Mouse (Mus musculus): Measurements from ENCODE around the gene F2rl1.
"Not testable (repeated sequence)": the region's sequence is repeated elsewhere in the genome, so short reads cannot be mapped to it uniquely, and the experiment has no call there.

The F2rl1 gene

GRCm38 (mm10) chr13:95533121-95533520 is 8.1 kb upstream of the F2rl1 start:
- not testable (repeated sequence) for DNase-seq

- peak; percentile 64 to 82 for DNase-seq
These were observed 6.4 kb upstream of the F2rl1 start for GRCm38 (mm10) chr13:95531273-95532045.

GRCm38 (mm10) chr13:95529246-95529645 is 4.2 kb upstream of the F2rl1 start:
- DNase-seq, result no peak

GRCm38 (mm10) chr13:95524424-95524673 is 678 bp downstream of the F2rl1 start:
- DNase-seq, result no peak

- peak; percentile 87 to 91 for DNase-seq
These were observed 1.2 kb downstream of the F2rl1 start for GRCm38 (mm10) chr13:95523659-95524423.

DNA sequence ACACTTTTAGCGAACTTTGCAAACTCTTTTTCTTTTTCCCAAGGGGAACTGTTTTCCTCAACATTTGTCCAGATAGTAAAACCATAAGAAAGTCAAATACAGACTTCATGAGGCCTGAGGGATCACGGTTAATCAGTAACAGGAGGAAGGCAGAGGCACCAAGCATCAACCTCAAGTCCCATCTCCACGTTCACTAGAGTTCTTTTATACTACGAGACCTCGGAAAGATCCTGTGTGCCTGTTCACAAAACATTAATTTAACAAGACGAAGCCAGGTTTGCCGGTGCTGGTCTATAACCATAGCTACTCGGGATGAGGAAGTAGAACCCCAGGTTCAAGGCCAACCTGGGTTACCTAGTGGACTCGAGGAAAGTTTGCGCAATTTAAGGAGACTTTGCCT is 2.9 kb downstream of the F2rl1 start:
- peak in 1 of 2 experiments; percentile 34 for DNase-seq

DNA sequence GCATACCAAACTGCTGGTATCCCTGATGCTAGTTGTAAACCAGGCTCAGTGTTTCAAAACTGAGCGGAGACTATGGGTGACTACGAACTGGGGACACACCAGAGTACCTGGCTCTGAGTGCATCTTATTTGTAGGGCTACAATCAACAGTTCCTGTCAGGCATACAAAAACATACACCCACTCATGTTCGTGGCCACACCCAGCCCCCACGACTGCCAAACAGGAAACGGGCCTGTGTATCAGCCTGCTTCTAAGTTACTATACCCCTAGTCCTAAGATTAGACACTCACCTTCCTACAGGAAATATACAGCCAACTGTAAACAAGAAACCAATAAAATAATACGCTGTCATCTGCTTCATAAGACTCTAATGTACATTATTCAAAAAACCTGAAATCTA is 4.0 kb downstream of the F2rl1 start:
- no peak for DNase-seq

DNA sequence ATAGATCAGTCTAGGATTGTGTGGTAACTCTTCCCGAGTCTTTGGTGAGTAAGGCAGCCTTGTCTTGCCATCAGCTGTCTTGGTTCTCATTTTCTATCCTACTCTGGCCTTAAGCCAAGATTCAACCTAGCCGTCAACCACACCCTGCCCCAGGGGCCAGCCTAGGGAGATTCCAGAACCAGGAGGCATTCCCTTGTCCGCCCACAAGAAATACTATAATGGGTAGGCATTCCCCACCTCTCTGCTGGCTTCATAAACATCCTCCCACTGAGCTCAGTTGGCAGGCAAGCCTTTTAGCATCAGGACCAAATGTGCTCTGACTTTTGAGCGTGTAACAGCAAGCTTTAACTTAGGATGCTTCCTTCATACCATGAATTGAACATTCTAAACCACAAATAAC is 10.3 kb downstream of the F2rl1 start:
- peak in 1 of 2 experiments; percentile 24 for DNase-seq

DNA sequence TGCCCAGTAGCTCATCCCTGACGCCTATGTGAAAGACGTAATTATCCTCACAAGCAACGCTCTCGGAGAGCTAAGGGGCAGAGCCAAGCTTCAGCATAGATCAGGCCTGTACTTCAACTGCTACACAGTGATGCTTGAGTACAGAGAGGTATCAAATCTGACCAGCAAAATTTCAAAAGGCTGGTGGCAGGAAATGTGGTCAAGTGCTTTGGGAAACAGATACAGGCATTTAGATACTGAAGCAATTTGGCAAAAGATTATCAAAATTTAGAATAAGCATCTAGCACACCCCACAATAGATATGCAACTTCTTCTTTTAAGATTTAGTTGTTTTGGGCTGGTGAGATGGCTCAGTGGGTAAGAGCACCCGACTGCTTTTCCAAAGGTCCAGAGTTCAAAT is 15.0 kb downstream of the F2rl1 start:
- DNase-seq, result no peak

DNA sequence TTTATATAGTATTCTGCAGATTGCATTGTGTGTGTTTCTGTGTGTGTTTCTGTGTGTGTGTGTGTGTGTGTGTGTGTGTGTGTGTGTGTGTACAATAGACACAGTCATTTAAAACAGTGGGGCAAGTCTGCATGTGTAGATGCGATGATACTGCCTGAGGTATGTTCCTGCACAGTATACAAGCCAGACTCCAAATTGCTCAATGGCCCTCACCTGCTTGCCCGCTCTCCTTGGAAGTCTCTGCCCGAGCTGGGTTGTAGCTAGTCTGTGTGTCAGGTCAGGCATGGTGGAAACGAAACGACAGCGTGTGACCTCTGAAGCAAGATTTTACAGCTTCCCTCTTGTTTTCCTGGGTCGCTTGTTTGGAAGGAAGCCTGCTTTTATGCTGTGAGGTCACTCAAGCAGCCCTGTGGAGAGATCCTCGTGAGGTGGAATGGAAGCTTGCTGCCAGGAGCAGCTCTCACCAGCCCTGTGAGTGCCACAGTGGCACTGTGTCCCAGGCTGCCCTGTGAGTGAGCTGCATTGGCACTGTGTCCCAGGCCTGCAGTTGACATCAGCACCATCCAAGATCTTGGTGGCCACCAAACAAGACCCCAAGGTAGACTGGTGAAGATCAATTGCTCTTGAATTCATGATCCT is 21.6 kb downstream of the F2rl1 start:
- DNase-seq, result no peak

DNA sequence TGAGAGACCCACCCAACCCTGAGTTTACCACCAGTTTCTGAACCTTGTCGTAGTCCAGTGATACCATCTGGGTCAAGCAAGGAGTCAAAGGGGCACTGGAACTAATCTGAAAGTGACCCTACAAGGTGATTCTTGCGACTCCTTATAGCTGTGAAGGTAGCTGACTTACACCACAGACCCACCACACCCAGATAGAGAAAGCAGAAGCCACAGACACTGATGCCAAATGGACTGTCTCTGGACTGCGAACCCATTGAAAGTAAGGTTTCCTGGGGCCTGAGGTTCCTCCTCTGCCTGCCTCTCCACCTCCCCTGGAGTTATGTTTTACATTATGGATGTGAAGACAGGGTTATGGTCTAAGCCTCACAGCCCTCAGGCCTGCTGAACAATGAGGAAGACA is 28.4 kb downstream of the F2rl1 start:
- no peak for DNase-seq

DNA sequence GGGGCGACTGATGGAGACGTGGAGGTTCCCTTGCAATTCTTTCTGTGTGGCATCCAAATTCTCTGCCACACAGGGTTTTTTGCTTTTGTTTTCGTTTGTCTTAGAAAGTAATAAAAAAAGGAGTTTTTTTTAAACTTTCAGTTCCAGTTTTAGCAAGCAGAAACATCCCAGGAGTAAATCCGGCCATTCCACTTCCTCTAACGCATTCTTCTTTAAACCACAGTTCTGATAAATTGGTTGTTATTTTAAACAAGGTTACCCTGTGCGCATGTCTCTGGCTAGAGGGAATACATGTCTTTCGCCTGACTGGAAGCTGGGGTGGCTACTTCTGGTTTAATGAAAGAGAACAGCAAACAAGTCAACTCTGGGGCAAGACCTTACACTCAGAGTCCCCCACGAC is 30.2 kb downstream of the F2rl1 start:
- no peak for DNase-seq

DNA sequence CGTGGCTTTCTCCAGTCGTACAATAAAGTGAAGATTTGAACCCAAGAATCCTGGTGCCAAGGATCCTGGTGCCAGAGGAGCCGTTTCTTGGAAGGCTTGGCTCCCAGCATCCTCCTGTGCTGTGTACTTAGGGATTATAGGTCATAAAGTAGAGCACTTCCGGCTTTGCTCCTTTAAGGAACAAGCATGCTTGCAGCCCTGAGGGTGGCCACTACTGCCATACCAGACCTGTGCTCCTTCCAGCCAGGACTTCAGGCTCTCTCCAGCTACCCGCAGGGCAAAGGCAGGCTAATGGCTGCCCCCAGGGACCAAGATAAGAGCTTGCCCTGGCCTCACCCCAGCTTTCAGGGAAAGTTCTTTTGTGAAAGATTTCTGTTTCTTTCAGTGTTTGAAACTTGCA is 31.7 kb downstream of the F2rl1 start:
- DNase-seq, result no peak

- DNase-seq, result peak; percentile 21 to 48
These were observed 33.7 kb downstream of the F2rl1 start for GRCm38 (mm10) chr13:95491327-95491726.

DNA sequence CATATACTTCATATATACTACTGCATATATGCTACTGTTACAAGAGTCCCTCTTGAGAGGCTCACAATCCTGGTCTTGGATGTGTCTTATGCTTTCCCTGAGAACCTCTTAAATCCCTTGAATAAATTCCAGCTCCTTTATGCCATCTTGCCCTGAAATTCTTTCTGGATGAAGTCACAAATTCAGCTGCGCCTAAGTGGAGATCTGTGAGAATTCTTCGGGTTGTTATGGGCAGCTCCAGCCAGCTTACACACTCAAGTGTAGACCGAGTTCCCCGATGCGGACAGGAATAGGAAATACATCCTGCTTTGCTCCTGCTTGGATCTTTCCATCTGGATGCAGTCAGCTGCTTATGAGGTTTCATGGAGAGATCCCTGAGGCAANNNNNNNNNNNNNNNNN is 40.4 kb downstream of the F2rl1 start:
- DNase-seq, result peak in 1 of 2 experiments; percentile 5

- peak; percentile 67 to 90 for DNase-seq
These were observed 43.6 kb downstream of the F2rl1 start for GRCm38 (mm10) chr13:95481428-95481827.

DNA sequence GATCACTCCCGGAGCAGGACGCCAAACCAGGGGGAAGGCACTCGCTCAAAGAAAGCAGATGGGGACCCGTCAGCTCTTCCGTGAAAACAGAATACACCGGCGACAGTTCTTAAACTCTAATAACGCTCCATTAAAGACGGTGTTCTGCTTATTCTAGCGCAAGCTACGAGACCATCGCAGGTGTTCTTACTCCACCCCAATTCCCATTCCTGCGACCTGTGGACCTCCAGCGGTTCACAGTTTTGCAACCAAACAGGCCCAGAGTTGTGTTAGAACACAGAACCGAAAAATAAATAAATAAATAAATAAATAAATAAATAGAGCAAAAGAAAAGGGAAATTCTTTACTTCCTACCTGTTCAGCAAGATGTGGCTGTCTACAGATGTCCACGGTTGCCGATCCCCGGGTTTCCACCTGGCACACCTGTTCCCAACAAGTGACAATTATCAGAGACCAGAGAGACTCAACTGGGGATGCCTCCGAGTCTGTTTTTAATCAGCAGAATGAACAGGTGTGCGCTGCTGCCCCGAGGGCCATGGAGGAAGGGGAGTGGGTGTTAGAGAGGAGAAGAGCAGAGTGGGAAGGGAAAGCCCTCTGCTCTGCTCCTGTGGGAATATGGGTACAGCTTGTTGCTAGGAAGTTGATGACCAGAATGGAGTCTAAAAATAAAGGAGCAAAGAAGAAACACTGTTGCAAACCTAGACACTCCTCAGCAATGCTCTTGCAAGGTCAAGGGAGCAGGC is 46.2 kb downstream of the F2rl1 start, which contains the start of gene S100z:
Gene S100z, minus strand, starts transcription at position 51 of the 743 bp plus-strand sequence.
- DNase-seq, result no peak

DNA sequence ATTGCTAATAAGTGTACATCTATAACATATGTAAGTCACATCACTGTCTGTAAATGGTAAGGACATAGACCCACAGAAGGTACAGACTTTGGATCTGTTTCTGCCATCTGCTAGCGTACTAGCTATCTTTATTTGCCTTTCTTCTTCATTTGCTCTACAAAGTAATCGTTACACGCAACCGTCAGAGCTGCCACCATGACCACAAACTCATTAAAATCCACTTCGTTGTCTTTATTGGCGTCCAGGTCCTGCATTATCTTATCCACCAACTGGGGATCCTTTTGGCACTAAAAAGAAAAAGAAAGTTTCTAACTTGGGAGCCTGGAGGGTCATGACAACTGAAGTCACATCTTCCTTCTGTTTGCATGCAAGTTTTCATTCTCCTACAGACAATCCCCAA is 47.9 kb downstream of the F2rl1 start:
- no peak for DNase-seq

DNA sequence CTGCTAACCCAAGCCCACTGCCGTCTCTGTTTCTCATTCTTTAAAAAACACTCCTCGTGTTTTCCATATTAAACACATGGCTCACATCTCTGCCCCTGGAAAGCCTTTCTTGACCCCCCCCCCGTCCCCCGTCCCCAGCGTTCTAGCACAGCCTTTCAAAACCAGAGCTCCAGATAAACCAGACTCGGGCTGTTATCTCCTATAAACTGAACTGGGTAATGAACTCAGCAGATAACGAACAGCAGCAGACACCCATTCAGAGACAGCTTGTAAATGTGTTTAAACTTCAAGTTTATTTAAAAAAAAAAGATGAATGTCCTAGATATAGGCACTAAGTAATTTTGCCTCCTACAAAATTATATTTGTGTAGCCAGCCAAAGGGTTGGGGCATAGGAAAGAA is 49.9 kb downstream of the F2rl1 start:
- no peak for DNase-seq

DNA sequence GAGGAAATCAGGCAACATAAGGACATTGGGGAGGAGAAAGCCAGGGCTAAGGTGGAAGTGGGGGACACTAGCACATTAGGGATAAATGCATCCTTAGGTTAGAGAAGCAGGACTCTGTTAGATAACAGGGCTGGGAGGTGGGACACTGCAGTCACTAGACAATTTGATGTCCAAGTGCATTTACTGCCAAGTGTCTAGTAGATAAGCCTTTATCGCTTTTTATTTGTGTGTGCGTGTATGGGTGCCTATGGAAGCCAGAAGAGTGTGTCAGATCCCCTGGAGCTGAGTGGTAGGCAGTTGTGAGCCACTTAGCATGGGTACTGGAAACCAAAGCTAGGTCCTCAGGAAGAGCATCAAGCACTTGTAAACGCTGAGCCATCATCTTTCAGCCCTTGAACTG is 50.7 kb downstream of the F2rl1 start:
- no peak for DNase-seq

GRCm38 (mm10) chr13:95470970-95471369 is 54.1 kb downstream of the F2rl1 start:
- DNase-seq, result peak in 1 of 2 experiments; percentile 14

All from kidney, postnatal 25 days (tissue).